Mouse (Mus musculus): ENCODE results near the gene Olfr50.

The Olfr50 gene

GRCm38 (mm10) chr2:36790238-36790637 lies at the start of gene Olfr50:
Gene Olfr50, plus strand, starts transcription at chr2:36790538.
- no peak for DNase-seq (ENCODE audit: low read depth, low spot score)

GRCm38 (mm10) chr2:36783976-36784375 lies 6.4 kb upstream of the Olfr50 start, which contains the start of gene Olfr348:
Gene Olfr348, plus strand, starts transcription at chr2:36784276.
- no peak for DNase-seq (ENCODE audit: low read depth, low spot score)

GRCm38 (mm10) chr2:36816932-36817331 lies 26.6 kb downstream of the Olfr50 start, which contains the start of gene Olfr3:
Gene Olfr3, minus strand, starts transcription at chr2:36817032.
- no peak for DNase-seq (ENCODE audit: low read depth, low spot score)

DNA sequence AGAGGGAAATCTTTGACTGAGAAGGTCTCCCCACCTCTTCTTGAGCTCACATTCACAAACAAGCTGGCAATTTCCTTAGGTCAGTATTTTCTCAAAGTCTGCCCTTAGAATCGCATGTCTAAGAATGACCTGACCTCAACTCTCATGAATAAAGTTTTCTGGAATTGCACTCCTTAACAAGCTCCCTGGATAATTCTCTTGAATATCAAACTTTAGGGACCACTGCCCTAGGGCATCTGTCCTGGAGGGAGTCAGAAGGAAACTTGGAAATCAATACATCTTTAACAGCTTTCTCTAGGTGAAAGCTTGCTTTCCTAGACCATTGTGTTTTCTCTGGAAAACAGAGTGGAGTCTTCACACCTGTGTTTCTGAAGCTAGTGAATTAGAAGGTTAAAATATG lies 55.7 kb downstream of the Olfr50 start, which contains the start of gene Olfr350:
Gene Olfr350, plus strand, starts transcription at position 301 of the 400 bp plus-strand sequence.
- no peak for DNase-seq (ENCODE audit: low read depth, low spot score)

Measured in retina, adult 2 months (tissue).